8 mouse cellular contexts compared by ENCODE assay signal in genomic region chr13:35087246-35088040, GRCm38 (mm10).
DNase-seq lines count a peak whose midpoint lies in the region.

No protein-coding gene starts in this region.

- intact Hi-C loops in heart, postnatal 25 days (cut with DNase I) = no loop called here

- DNase-seq in heart, adult 11 months = peak; percentile 93
- no peak for DNase-seq in heart, postnatal 25 days (ENCODE audit: low spot score)
- peak; percentile 50 to 91 for DNase-seq in adrenal gland, adult (ENCODE audit: inconsistent age in 2 of 2, low spot score in 1 of 2)
- peak; percentile 67 for DNase-seq in cerebellum, postnatal 36 days
- peak; percentile 50 for DNase-seq in layer of hippocampus, adult 11-12 months (ENCODE audit: low spot score)
- DNase-seq in ovary, postnatal 36 days (ENCODE audit: low spot score) = peak; percentile 81
- no peak for DNase-seq in thymus, postnatal 36 days
- DNase-seq in hindbrain, embryonic 10.5 days (ENCODE audit: low spot score) = no peak

- no peaks in the 10 kb centered on the region for H3K36me3 ChIP-seq in hindbrain, embryonic 10.5 days

- 88% methylated on average over 6 of the region's 6 CpGs for WGBS in hindbrain, embryonic 10.5 days

- no peak overlapping the region for H3K27ac ChIP-seq in hindbrain, embryonic 10.5 days

- no peaks in the 10 kb centered on the region for H3K9me3 ChIP-seq in hindbrain, embryonic 10.5 days

- no peaks in the 10 kb centered on the region for H3K4me1 ChIP-seq in hindbrain, embryonic 10.5 days (replicated peaks)

- no peak overlapping the region for H3K4me3 ChIP-seq in hindbrain, embryonic 10.5 days

- H3K27me3 ChIP-seq in hindbrain, embryonic 10.5 days (ENCODE audit: insufficient read depth, poor library complexity, severe bottlenecking) = no peaks in the 10 kb centered on the region

Comparison
In these comparisons a context has a peak if more than half of its experiments do, and no peak if none do; other contexts are left out.
1. DNase-seq: peak in heart, adult 11 months (single experiment), adrenal gland, adult (2 of 2), cerebellum, postnatal 36 days (2 of 2), layer of hippocampus, adult 11-12 months (single experiment) and ovary, postnatal 36 days (single experiment); none in heart, postnatal 25 days (single experiment), thymus, postnatal 36 days (0 of 2) and hindbrain, embryonic 10.5 days (single experiment).